Mouse (Mus musculus) G1E (cell line): ENCODE results near the gene Slc35b1.

Experiments
- CTCF ChIP-seq: IDR thresholded peaks from 2 replicates; pipeline ENCODE4 v1.5.1; 2012; ENCODE audit warnings: low read depth, low read length, inconsistent platforms, mixed read lengths
- TAL1 ChIP-seq: conservative IDR thresholded peaks from 2 replicates; pipeline ENCODE4 v1.6.1; 2012; ENCODE audit warnings: low read depth, low read length, inconsistent platforms, mixed read lengths

GRCm38 (mm10) chr11:95392223-95392667 lies 7.8 kb downstream of the Slc35b1 start:
- TF ChIP-seq CTCF (no peak), TAL1 (no peak)
